Mouse (Mus musculus) neural tube, embryonic 11.5 days (tissue): ENCODE results near the gene Prkg1. TPM values are rescaled to one million over a fixed set of nuclear protein-coding genes. Genes with fewer than 3 reads are reported as not detected.

ENCODE experiments used
- ATAC-seq: fragments of 200-750 bp; cut with Nextera tagmentation; 2 replicates; pipeline ENCODE4 v1.8.0; 2017; ENCODE audit warnings: moderate number of reproducible peaks, mild to moderate bottlenecking, moderate TSS enrichment, moderate library complexity; ENCODE audit not compliant: insufficient read depth, low FRiP score, low TSS enrichment
- DNase-seq: peaks from one replicate; pipeline ENCODE4 v3.0.0-alpha.2; 2015; ENCODE audit warnings: low spot score
- H3K27ac ChIP-seq: fragments of 300-500 bp; sonication (generic); 2 replicates; pipeline ENCODE4 v1.5.1; 2014; ENCODE audit warnings: low read depth, mild to moderate bottlenecking, low read length
- H3K27me3 ChIP-seq: fragments of 300-500 bp; sonication (generic); 2 replicates; pipeline ENCODE4 v1.6.1; 2014; ENCODE audit warnings: mild to moderate bottlenecking, low read length, mixed read lengths; ENCODE audit not compliant: control insufficient read depth, insufficient read depth
- H3K36me3 ChIP-seq: fragments of 300-500 bp; sonication (generic); 2 replicates; pipeline ENCODE4 v1.6.1; 2014; ENCODE audit warnings: mild to moderate bottlenecking, low read length, moderate library complexity, mixed read lengths; ENCODE audit not compliant: control insufficient read depth, insufficient read depth
- H3K4me1 ChIP-seq: fragments of 300-500 bp; sonication (generic); 2 replicates; pipeline ENCODE4 v1.6.1; 2014; ENCODE audit warnings: low read length, mixed read lengths; ENCODE audit not compliant: control insufficient read depth, insufficient read depth
- H3K4me2 ChIP-seq: fragments of 300-500 bp; sonication (generic); 2 replicates; pipeline ENCODE4 v1.6.1; 2014; ENCODE audit warnings: low read depth, mild to moderate bottlenecking, moderate library complexity
- H3K4me3 ChIP-seq: fragments of 300-500 bp; sonication (generic); 2 replicates; pipeline ENCODE4 v1.5.1; 2014; ENCODE audit warnings: low read depth, low read length
- H3K9ac ChIP-seq: fragments of 300-500 bp; sonication (generic); 2 replicates; pipeline ENCODE4 v1.6.1; 2014; ENCODE audit warnings: mild to moderate bottlenecking, low read length
- H3K9me3 ChIP-seq: fragments of 300-500 bp; sonication (generic); 2 replicates; pipeline ENCODE4 v1.6.1; 2016; ENCODE audit warnings: low read length; ENCODE audit not compliant: control insufficient read depth
- WGBS: fragments of 180-500 bp; shearing (Covaris S2); extraction: QIAGEN DNeasy Blood & Tissue Kit; methylation state at CpG from one replicate; pipeline ENCODE4 v1.1.7; 2014; 5-methylcytosine and 5-hydroxymethylcytosine counted together
- polyA plus RNA-seq: library from polyadenylated mRNA; unstranded; fragments of >200 nt; fragmentation: Nextera tagmentation; extraction: Ambion mirVana; gene quantifications from 2 replicates; pipeline ENCODE4 v1.2.1, GENCODE M21; 2014

The Prkg1 gene
- polyA plus RNA-seq, 1 experiment from 2014 or later: 8.2 TPM

- Histone ChIP-seq H3K9ac (no peak overlapping the region), H3K4me3 (no peak overlapping the region), H3K9me3 (no peaks in the 10 kb centered on the region), H3K4me2 (no peak overlapping the region), H3K27me3 (no peaks in the 10 kb centered on the region), H3K36me3 (no peaks in the 10 kb centered on the region), H3K27ac (no peak overlapping the region), H3K4me1 (no peaks in the 10 kb centered on the region)
- DNase-seq: no peak
- WGBS: 67% methylated on average over 4 of the region's 4 CpGs
- no peak for ATAC-seq
Observed at GRCm38 (mm10) chr19:31616830-31617229, 148.0 kb downstream of the Prkg1 start.

GRCm38 (mm10) chr19:31616159-31616558 is 148.7 kb downstream of the Prkg1 start:
- Histone ChIP-seq H3K27me3 (no peaks in the 10 kb centered on the region), H3K27ac (no peak overlapping the region), H3K4me3 (no peak overlapping the region), H3K4me2 (no peak overlapping the region), H3K4me1 (no peaks in the 10 kb centered on the region), H3K9me3 (no peaks in the 10 kb centered on the region), H3K9ac (no peak overlapping the region), H3K36me3 (no peaks in the 10 kb centered on the region)
- WGBS: 50% methylated on average over 4 of the region's 4 CpGs
- ATAC-seq (no peak), DNase-seq (no peak)

GRCm38 (mm10) chr19:31613146-31613545 is 151.7 kb downstream of the Prkg1 start:
- Histone ChIP-seq H3K4me1 (no peaks in the 10 kb centered on the region), H3K9ac (no peak overlapping the region), H3K4me2 (no peak overlapping the region), H3K27me3 (no peaks in the 10 kb centered on the region), H3K36me3 (no peaks in the 10 kb centered on the region), H3K4me3 (no peak overlapping the region), H3K27ac (no peak overlapping the region), H3K9me3 (no peaks in the 10 kb centered on the region)
- 85% methylated on average over 4 of the region's 4 CpGs for WGBS
- no peak for ATAC-seq
- no peak for DNase-seq

- WGBS: 98% methylated on average over 8 of the region's 8 CpGs
- Histone ChIP-seq H3K27ac (no peak overlapping the region), H3K4me1 (no peaks in the 10 kb centered on the region), H3K36me3 (no peaks in the 10 kb centered on the region), H3K4me2 (no peak overlapping the region), H3K4me3 (no peak overlapping the region), H3K27me3 (no peaks in the 10 kb centered on the region), H3K9ac (no peak overlapping the region), H3K9me3 (no peaks in the 10 kb centered on the region)
- DNase-seq: no peak
- no peak for ATAC-seq
Observed at GRCm38 (mm10) chr19:31602578-31602977, 162.3 kb downstream of the Prkg1 start.

- no peak overlapping the region for H3K4me3 ChIP-seq
- no peaks in the 10 kb centered on the region for H3K9me3 ChIP-seq
- 85% methylated on average over 1 of the region's 1 CpGs for WGBS
- no peaks in the 10 kb centered on the region for H3K36me3 ChIP-seq
- H3K9ac ChIP-seq: no peak overlapping the region
- H3K4me2 ChIP-seq: no peak overlapping the region
- no peak for ATAC-seq
- no peaks in the 10 kb centered on the region for H3K4me1 ChIP-seq
- no peak overlapping the region for H3K27ac ChIP-seq
- DNase-seq: no peak
- no peaks in the 10 kb centered on the region for H3K27me3 ChIP-seq
Observed at GRCm38 (mm10) chr19:31594011-31594410, 170.8 kb downstream of the Prkg1 start.

GRCm38 (mm10) chr19:31590701-31591100 is 174.1 kb downstream of the Prkg1 start:
- Histone ChIP-seq H3K9ac (no peak overlapping the region), H3K9me3 (no peaks in the 10 kb centered on the region), H3K4me2 (no peak overlapping the region), H3K4me1 (no peaks in the 10 kb centered on the region), H3K27ac (no peak overlapping the region), H3K36me3 (no peaks in the 10 kb centered on the region), H3K27me3 (no peaks in the 10 kb centered on the region), H3K4me3 (no peak overlapping the region)
- 91% methylated on average over 5 of the region's 5 CpGs for WGBS
- no peak for ATAC-seq
- no peak for DNase-seq

- Histone ChIP-seq H3K4me1 (no peaks in the 10 kb centered on the region), H3K9ac (no peak overlapping the region), H3K4me3 (no peak overlapping the region), H3K36me3 (no peaks in the 10 kb centered on the region), H3K9me3 (no peaks in the 10 kb centered on the region), H3K4me2 (no peak overlapping the region), H3K27me3 (no peaks in the 10 kb centered on the region), H3K27ac (no peak overlapping the region)
- 51% methylated on average over 4 of the region's 4 CpGs for WGBS
- DNase-seq (no peak), ATAC-seq (no peak)
Observed at GRCm38 (mm10) chr19:31577092-31577491, 187.7 kb downstream of the Prkg1 start.

- WGBS: 86% methylated on average over 4 of the region's 4 CpGs
- Histone ChIP-seq H3K9me3 (no peaks in the 10 kb centered on the region), H3K4me1 (no peaks in the 10 kb centered on the region), H3K4me3 (no peak overlapping the region), H3K9ac (no peak overlapping the region), H3K4me2 (no peak overlapping the region), H3K27ac (no peak overlapping the region), H3K36me3 (no peaks in the 10 kb centered on the region), H3K27me3 (no peaks in the 10 kb centered on the region)
- no peak for ATAC-seq
- DNase-seq: no peak
Observed at GRCm38 (mm10) chr19:31564329-31564728, 200.5 kb downstream of the Prkg1 start.

- no peak overlapping the region for H3K4me3 ChIP-seq
- 78% methylated on average over 5 of the region's 5 CpGs for WGBS
Observed at GRCm38 (mm10) chr19:31546063-31546462, 218.8 kb downstream of the Prkg1 start.

More at GRCm38 (mm10) chr19:31546063-31546462, 218.8 kb downstream of the Prkg1 start:
- Histone ChIP-seq H3K9ac (no peak overlapping the region), H3K9me3 (no peaks in the 10 kb centered on the region), H3K4me2 (no peak overlapping the region), H3K27ac (no peak overlapping the region), H3K36me3 (no peaks in the 10 kb centered on the region), H3K4me1 (no peaks in the 10 kb centered on the region), H3K27me3 (no peaks in the 10 kb centered on the region)
- no peak for DNase-seq
- no peak for ATAC-seq
